Mouse (Mus musculus): ENCODE data around the gene Ralb.

Gene Ralb

GRCm38 (mm10) chr1:119494024-119494711 lies 10.4 kb downstream of the Ralb start:
- no peak for DNase-seq (ENCODE audit: low read depth, low spot score)

DNA sequence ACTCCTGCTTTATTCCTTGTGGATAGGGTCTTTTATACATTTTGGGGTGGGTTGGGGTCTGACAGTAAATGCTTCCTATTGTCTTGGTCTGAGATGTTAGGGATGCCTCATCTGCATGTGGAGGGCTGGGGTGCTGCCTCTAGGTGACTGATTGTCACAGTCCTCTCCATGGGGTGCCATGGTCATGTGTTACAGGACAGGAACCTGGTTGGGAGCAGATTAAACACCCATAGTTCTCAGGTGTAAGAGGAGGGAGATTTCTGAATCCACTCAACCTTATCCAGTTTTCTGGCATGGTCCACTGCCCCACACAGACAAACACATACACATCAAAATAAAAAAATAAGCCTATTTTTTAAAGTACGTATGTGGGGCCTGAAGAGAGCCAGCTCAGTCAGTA lies 12.1 kb downstream of the Ralb start:
- no peak for DNase-seq (ENCODE audit: low read depth, low spot score)

DNA sequence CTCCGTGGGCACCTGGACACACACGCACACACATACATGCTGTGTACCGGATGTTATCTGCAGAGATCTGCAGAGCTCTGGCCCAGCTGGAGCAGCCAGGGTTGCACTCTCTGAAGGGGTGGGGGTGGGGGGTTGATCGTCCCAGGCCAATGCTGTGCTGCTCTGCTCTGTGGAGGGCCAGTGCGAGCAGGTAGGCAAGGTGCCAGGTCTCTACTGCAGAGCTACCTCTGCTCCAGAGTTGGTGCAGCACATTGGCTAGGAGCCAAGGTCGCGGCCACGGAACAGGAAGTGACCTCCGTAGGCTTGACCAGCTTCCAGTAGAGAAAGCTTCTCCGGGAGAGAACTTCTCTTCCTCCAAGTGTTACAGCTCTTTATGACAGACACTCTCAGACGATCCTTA lies 12.5 kb downstream of the Ralb start:
- peak; percentile 44 for DNase-seq (ENCODE audit: low read depth, low spot score)

DNA sequence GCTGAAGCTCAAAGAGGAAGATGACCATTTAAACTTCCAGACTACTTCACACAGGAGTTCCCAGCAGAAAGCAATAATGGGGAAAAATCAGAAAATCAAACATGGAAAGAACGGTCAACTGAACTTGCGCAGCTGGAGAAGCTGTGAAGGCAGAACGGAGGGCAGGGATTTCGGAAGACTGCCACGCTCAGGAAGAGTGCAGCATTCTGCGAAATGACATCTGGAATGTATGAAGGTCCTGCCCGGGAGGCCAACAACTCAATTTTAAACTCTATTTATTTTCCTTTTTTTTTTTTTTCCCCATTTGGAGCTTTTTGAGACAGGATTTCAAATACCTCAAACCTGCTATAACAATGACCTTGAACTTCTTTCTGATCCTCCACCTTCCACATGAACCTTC lies 13.8 kb downstream of the Ralb start:
- DNase-seq (ENCODE audit: low read depth, low spot score), result no peak

DNA sequence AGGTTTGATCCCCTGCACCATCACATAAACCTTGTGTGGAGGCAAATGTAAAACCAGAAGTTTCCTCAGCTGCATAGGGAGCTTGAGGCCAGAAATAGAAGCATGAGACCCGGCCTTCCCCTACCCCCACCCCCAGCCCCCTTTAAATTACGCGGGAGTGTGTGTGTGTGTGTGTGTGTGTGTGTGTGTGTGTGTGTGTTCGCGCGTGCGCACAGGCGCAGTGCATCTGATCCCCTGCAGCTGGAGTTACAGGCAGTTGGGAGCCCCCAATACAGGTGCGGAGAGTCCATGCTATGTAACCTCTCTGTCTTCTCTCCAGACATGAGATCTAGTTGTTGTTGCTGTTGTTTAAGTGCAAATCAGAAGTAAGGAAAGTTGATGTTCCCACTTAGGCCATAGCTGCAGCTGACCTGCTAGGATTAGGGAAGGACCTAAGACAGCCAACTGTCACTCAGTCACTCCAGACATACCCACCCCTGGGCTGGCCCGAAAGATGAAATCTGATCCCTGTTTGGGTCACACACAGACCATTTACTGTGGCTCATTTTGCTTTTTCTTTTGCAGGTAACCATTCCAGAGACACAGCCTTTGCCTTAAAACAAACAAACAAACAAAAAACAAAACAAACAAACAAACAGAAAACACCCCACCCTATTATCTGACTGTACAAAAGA lies 16.5 kb downstream of the Ralb start:
- no peak for DNase-seq (ENCODE audit: low read depth, low spot score)

DNA sequence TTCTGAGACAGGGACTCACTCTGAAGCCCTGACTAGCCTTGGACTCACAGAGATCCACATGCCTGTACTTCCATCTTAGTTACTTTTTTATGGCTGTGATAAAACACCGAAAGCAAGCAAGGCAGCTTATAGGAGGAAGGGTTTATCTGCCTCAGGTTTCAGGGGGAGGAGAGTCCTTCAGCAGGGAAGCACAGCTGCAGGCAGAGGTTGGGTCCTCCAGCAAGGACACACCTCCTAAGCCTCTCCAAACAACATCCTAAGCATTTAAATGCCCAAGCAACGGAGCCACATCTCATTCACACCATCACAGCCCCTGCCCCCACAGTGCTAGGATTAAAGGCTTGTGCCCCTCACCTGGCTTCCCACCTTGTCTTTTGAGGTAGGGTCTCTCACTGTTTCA lies 18.8 kb downstream of the Ralb start:
- DNase-seq (ENCODE audit: low read depth, low spot score), result no peak

DNA sequence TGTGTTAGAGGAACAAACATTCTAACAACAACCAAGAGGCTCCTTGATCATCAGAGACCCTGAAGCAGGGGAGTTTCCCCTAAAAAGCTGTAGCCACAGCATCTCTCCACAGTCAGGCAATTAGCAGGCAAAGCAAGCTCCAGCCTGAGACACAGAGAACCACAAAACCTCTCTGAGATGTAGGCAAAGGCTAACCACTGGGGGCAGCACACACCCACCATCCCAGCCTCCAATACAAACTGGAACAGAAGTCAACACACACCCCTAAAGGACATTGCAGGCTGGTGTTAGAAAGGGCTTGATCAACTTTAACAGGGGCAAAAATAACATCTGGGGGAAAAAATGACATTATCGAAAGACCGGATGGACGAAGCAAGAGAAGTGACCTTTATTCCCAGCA lies 20.1 kb downstream of the Ralb start:
- peak; percentile 53 for DNase-seq (ENCODE audit: low read depth, low spot score)

DNA sequence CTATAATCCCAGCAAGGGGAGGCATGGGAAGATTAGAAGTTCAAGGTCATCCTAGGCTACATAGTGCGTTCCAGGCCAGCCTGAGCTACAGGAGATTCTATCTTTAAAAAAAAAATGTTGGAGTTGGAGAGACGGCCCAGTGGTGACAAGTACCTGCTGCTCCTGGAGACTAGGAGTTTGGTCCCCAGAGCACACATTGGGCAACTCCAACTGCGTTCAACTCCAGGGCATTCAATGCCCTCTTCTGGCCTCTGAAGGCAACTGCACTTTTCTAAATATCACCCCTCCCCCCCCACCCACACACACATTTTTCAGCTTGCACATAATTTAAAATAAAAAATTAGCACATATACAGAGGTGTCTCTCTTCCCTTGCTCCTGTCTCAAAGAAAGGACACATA lies 21.7 kb downstream of the Ralb start:
- peak; percentile 47 for DNase-seq (ENCODE audit: low read depth, low spot score)

GRCm38 (mm10) chr1:119481205-119481932 lies 23.2 kb downstream of the Ralb start:
- DNase-seq (ENCODE audit: low read depth, low spot score), result no peak

DNA sequence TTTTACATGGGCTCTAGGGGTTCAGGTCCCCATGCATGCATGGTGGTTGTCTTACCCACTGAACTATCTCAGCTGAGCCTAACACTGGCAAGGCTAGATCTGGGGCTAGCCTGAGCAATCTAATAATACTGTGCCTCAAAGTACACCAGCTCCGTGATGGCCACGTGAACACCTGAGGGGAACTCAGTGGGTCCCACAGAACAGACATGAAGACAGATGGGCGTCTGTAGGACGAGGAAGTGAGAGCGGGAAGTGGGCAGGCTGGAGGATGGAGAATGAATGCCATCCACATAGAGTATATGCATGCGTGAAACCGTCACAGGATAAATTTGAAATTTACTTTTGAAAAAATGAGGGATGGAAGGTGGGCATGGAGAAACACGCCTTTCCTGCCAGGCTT lies 23.9 kb downstream of the Ralb start:
- no peak for DNase-seq (ENCODE audit: low read depth, low spot score)

DNA sequence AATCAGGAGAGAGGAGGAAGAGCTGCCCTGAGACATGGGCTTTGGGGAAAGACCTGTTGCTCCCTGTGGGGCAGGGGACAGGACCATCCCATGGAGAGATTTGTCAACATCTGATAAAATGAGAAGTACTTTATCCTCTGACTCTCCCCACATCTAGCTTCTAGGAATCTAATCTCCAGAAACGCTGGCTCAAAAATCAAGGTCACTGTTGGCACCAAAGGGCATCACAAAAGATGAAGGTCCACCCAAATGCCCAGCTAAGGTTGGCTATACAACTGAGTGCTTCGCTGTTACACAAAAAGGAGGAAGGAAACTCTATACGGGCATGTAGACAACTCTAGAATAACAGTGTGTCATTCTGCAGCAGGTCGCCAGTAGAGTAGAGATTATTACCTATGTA lies 25.0 kb downstream of the Ralb start:
- DNase-seq (ENCODE audit: low read depth, low spot score), result no peak

GRCm38 (mm10) chr1:119476905-119477353 lies 27.7 kb downstream of the Ralb start:
- DNase-seq (ENCODE audit: low read depth, low spot score), result no peak

GRCm38 (mm10) chr1:119474671-119475070 lies 29.9 kb downstream of the Ralb start:
- no peak for DNase-seq (ENCODE audit: low read depth, low spot score)

GRCm38 (mm10) chr1:119472648-119473047 lies 31.9 kb downstream of the Ralb start:
- DNase-seq (ENCODE audit: low read depth, low spot score), result no peak

- DNase-seq (ENCODE audit: low read depth, low spot score), result no peak
Observed at GRCm38 (mm10) chr1:119471793-119472396, 32.7 kb downstream of the Ralb start.

DNA sequence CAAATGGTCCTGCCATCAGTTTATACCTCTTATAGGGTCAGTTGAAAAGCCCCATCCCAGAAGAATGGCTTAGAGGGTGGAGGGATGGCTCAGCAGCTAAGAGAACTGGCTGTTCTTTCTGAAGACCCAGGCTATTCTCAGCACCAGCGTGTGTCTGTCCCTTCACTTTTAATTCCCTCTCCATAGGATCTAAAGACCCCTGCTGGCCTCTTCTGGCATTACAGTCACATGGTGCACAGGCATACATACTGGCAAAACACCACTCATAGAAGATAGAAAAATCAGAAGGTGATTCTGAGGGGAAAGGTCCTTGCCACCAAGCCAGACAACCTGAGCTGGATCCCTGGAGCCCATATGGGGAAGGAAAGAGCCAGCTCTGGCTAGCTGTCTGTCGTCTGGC lies 41.2 kb downstream of the Ralb start:
- DNase-seq (ENCODE audit: low read depth, low spot score), result peak; percentile 54

GRCm38 (mm10) chr1:119460062-119460461 lies 44.5 kb downstream of the Ralb start:
- no peak for DNase-seq (ENCODE audit: low read depth, low spot score)

DNA sequence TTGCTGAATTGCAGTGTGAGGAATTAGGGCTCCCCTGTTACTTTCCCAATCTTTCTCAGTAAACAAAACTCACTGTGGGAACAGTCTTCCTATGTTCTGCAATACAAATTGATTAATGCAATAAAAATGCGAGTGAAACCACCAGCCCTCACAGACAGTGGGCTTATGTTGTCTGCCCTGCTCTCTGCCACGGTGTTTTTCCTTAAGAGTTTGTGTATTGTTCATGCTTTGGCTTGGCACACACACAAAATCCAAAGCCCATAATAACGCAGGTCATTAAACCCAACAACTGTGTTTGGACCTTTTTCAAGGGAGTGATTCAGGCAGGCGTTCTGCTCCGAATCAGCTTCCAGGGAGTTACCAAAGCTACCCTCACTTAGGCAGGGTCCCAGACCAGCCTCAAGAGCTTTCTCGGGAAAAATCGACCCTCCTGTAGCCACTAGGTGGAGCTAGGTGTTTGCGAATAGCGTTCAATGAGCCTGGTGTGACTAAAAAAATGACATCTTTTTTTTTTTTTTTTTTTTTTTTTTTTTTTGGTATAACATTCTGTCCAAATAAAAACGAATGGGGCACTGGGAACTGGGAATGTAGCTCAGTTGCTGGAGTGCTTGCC lies 46.5 kb downstream of the Ralb start:
- DNase-seq (ENCODE audit: low read depth, low spot score), result peak; percentile 73

- no peak for DNase-seq (ENCODE audit: low read depth, low spot score)
Observed at GRCm38 (mm10) chr1:119457528-119457855, 47.1 kb downstream of the Ralb start.

DNA sequence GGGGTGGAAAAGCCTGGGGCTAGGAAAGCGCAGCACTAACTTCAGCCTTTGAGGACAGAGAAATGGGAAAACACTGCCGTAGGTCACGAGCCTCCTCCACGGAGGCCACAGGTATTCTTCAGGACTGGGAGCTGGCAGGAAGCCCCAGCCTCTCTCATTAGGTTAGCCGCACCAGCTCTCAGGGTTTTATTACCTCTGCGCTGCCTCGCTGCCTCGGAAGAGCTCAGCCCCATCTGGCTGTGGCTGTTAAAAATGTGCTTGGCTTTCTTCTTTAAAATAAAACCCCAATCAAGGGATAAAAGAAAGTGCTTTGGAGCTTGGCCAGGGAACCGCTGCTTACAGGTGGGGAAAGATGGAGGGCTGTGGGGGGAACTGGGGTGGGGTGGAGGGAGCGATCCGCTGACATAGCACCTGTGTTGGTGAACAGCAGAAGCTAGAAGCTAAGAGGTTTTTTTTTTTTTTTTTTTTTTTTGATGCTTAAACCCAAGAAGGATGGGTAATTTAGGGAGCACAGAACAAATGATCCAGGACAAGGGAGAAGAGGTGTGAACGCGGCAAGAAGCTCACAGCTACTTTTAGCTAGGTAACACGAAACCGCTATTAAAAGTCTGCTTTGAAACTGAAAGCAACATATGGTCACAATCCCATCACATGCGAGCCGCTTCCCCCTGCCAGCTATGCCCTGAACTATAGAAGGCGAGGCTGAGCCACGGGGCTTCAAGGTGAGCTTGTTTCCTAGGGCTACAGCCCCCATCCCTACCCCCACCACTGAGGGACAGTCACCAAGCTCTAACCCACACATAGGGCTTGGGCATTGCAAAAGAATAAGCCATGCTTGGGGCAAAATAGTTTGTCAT lies 47.7 kb downstream of the Ralb start:
- peak; percentile 36 for DNase-seq (ENCODE audit: low read depth, low spot score)

DNA sequence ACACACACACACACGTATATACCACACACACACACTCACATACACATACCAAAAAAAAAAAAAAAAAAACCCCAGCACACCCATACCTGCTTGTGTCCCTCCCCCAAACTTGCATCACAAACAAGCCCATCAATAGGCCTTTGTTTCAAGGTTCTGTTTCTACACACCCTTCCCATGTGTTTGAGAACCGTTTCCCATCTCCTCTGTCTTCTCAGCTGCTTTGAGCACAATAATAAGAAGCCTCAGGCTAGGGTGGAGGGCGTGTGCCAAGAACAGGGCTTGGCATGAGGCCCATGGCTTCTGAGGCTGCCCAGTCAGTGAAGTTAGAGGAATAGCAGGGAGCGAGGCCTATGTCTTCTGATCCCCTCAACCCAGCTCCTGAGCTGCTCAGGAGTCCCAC lies 50.9 kb downstream of the Ralb start:
- no peak for DNase-seq (ENCODE audit: low read depth, low spot score)

Data from brain, adult 2 months (tissue).